Mouse (Mus musculus) C2C12 (cell line): ENCODE results near the gene Eml2. TPM values are rescaled to one million over a fixed set of nuclear protein-coding genes. Genes with fewer than 3 reads are reported as not detected.
A peak's percentile ranks its signal among the peaks of the same experiment; 100 is the strongest.

Experiments
- H3K27me3 ChIP-seq: one replicate; pipeline ENCODE4 v1.6.1; 2011; ENCODE audit not compliant: control insufficient read depth, insufficient read depth, insufficient read length
- H3K36me3 ChIP-seq: one replicate; pipeline ENCODE4 v1.6.1; 2011; ENCODE audit not compliant: control insufficient read depth, insufficient read depth
- H3K4me3 ChIP-seq: one replicate; pipeline ENCODE4 v1.5.1; 2011; ENCODE audit warnings: mild to moderate bottlenecking, control low read depth; ENCODE audit not compliant: poor library complexity, insufficient read depth, severe bottlenecking
- H3K79me2 ChIP-seq: one replicate; pipeline ENCODE4 v1.6.1; 2011; ENCODE audit not compliant: control insufficient read depth, insufficient read depth
- H3K79me3 ChIP-seq: one replicate; pipeline ENCODE4 v1.6.1; 2011; ENCODE audit warnings: low read depth, control low read depth
- H3ac ChIP-seq: one replicate; pipeline ENCODE3; 2011; ENCODE audit warnings: low read depth; ENCODE audit not compliant: control insufficient read depth, insufficient read length
- CEBPB ChIP-seq: IDR thresholded peaks from one replicate; pipeline ENCODE4 v1.6.1; 2011; ENCODE audit warnings: low read depth, mild to moderate bottlenecking, control low read depth, moderate library complexity
- CTCF ChIP-seq: IDR thresholded peaks from one replicate; pipeline ENCODE4 v1.5.1; 2011; ENCODE audit not compliant: control insufficient read depth, insufficient read depth, insufficient read length
- FOSL1 ChIP-seq: IDR thresholded peaks from one replicate; pipeline ENCODE4 v1.8.0; 2011; ENCODE audit warnings: mild to moderate bottlenecking, low read length; ENCODE audit not compliant: poor library complexity, insufficient read depth, severe bottlenecking
- MAX ChIP-seq: IDR thresholded peaks from one replicate; pipeline ENCODE4 v1.6.1; 2011; ENCODE audit warnings: mild to moderate bottlenecking, control low read depth
- MYOD1 ChIP-seq: IDR thresholded peaks from one replicate; pipeline ENCODE4 v1.6.1; 2011; ENCODE audit warnings: low read depth; ENCODE audit not compliant: control insufficient read depth, insufficient read length
- MYOG ChIP-seq: IDR thresholded peaks from one replicate; pipeline ENCODE4 v1.6.1; 2011; ENCODE audit not compliant: control insufficient read depth, insufficient read length; ENCODE audit errors: extremely low read depth
- USF1 ChIP-seq: IDR thresholded peaks from one replicate; pipeline ENCODE4 v1.6.1; 2011; ENCODE audit warnings: low read depth, mild to moderate bottlenecking, control low read depth, moderate library complexity
- polyA plus RNA-seq: library from polyadenylated mRNA; unstranded; fragments of >200 nt; fragmentation: generic; extraction: Trizol; gene quantifications from one replicate; pipeline ENCODE4 v1.2.1, GENCODE M21; 2012; ENCODE audit warnings: missing spikeins

The Eml2 gene
- polyA plus RNA-seq, 1 experiment = 16.4 TPM

DNA sequence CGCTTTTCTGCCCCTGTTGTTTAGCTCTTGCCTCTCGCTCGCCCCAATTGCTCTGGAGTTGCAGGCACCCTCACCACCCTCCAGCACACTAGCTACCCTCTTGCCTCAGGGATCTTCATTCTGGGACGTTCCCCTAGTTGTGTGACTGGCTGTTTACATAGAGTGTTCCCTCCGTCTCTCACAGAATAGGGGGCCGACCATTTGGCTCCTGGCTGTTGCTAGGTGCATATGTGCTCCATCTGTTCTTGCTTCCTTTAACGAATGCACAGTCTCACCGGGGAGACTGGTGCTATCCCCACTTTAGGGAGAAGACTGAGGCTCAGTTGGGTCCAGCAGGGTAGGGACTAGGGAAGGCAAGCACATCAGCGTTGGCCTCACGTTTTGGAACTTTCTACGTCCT, 17.6 kb upstream of the Eml2 start:
- Histone ChIP-seq H3K27me3 (no peaks in the 10 kb centered on the region), H3K79me2 (no peaks in the 10 kb centered on the region), H3K4me3 (no peak overlapping the region), H3ac (no peak overlapping the region), H3K36me3 (peaks cover 6% of the 10 kb centered on the region), H3K79me3 (no peaks in the 10 kb centered on the region)
- TF ChIP-seq USF1 (no peak), CTCF (no peak), MYOG (no peak), MAX (no peak), FOSL1 (no peak), CEBPB (no peak), MYOD1 (no peak)

DNA sequence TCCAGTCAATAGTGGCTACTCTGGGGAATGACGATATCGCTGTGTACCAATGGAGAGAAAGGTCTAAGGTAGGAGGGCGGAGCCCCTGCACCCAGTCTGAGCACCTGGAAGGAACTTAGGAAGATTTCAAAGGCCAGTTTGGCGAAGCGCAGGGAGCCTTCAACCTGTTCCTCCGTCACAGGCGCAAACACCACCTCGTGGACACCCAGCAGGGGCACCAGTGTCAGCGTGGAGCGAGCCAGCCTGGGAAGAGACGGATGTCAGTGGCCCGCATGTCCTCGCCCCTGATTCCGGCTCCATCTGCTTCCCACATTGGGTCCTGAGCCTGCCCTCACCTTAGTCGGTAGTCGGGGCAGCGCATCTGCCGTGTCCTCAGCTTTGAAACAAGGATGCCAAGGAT, 16.8 kb upstream of the Eml2 start:
- no peak overlapping the region for H3ac ChIP-seq
- H3K79me2 ChIP-seq = no peaks in the 10 kb centered on the region
- TF ChIP-seq USF1 (no peak), MYOD1 (no peak), CEBPB (no peak), FOSL1 (no peak), CTCF (no peak), MYOG (no peak), MAX (no peak)
- H3K36me3 ChIP-seq = peaks cover 2% of the 10 kb centered on the region
- no peaks in the 10 kb centered on the region for H3K79me3 ChIP-seq
- no peak overlapping the region for H3K4me3 ChIP-seq
- H3K27me3 ChIP-seq = no peaks in the 10 kb centered on the region

DNA sequence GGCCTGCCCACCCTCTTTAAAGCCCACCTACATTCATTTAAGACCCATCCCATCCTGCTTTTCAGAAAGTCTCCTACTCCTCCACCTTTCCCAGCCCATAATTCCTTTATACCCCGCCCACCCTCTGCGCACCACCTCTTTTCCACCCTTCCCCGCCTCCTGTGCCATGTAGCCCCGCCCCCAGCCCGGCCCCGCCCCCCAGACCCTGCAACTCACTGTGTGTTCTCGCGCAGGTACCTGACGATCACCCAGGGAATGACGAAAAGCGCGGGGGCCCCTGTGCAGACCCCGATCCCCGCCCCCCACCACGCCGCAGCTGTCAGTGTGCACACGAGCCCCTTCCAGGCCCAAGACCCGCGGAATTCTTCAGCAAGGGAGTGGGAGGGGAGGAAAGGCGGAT, 16.1 kb upstream of the Eml2 start:
- no peak overlapping the region for H3ac ChIP-seq
- TF ChIP-seq FOSL1 = no peak
- TF ChIP-seq CEBPB = no peak
- no peak for TF ChIP-seq MYOG
- TF ChIP-seq CTCF = no peak
- TF ChIP-seq MAX = no peak
- TF ChIP-seq USF1 = no peak
- TF ChIP-seq MYOD1 = no peak
- no peaks in the 10 kb centered on the region for H3K79me2 ChIP-seq
- no peaks in the 10 kb centered on the region for H3K79me3 ChIP-seq
- no peaks in the 10 kb centered on the region for H3K36me3 ChIP-seq
- H3K27me3 ChIP-seq = no peaks in the 10 kb centered on the region
- no peak overlapping the region for H3K4me3 ChIP-seq

DNA sequence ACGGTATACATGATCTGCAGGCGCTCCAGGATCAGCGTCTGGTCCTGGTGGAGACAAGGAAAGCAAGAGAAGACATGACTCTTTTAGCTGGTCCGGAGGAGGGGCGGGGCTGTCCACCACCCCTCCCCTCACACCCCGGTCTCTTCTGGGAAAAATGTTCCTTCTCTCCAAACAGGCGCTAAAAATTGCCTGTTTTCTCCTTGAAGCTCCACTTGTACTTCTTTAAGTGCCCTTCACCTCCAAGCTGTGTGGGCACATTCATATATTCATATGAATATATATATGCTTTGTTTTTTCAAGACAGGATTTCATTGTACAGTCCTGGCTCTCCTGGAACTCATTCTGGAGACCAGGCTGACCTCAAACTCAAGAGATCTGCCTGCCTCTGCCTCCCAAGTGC, 13.3 kb upstream of the Eml2 start:
- H3K79me2 ChIP-seq = no peaks in the 10 kb centered on the region
- H3K27me3 ChIP-seq = no peaks in the 10 kb centered on the region
- no peaks in the 10 kb centered on the region for H3K36me3 ChIP-seq
- H3K4me3 ChIP-seq = no peak overlapping the region
- no peak overlapping the region for H3ac ChIP-seq
- no peaks in the 10 kb centered on the region for H3K79me3 ChIP-seq
- TF ChIP-seq CTCF = no peak
- no peak for TF ChIP-seq USF1
- TF ChIP-seq MYOD1 = no peak
- TF ChIP-seq CEBPB = no peak
- no peak for TF ChIP-seq MYOG
- no peak for TF ChIP-seq FOSL1
- no peak for TF ChIP-seq MAX

DNA sequence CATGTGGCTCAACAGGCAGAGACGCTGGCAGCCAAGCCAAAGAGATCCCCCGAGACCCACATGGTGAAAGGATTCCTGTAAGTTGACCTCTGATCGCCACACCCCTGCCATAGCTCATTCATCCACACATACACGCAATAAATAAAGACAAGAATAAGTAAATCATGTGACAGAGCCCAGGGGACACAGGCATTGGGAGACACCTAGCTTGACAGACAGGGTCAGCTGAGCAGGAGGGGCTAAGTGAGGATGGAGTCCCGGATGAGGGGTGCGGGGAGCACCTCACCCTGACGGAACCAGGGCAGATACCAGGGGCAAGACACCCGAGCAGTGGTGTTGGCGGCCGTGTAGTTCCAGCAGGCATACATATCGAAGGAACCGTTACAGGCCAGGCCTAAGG, 12.5 kb upstream of the Eml2 start:
- Histone ChIP-seq H3K27me3 (no peaks in the 10 kb centered on the region), H3ac (no peak overlapping the region), H3K79me3 (no peaks in the 10 kb centered on the region), H3K36me3 (no peaks in the 10 kb centered on the region), H3K79me2 (no peaks in the 10 kb centered on the region), H3K4me3 (no peak overlapping the region)
- TF ChIP-seq CTCF (no peak), FOSL1 (no peak), CEBPB (no peak), MYOG (no peak), USF1 (peak; percentile 74), MAX (no peak), MYOD1 (peak; percentile 94)

DNA sequence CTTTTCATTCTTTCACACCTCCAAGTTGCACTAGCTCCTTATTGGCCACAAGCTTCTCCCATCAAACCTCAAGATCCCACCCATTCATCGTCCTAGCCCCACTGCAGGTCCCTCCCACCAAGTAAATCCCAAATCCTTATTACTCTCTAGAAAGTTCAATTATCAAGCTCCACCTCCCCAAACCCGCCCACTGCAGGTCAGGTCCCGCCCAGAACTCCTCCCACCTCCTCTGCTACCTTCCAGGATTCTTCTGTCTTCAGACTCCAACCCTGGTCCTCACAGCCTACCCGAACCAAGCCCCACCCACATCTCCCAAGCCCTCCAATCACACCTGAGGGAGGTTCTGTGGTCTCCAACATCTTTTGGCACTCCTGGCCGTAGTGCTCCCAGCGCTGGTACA, 12.0 kb upstream of the Eml2 start:
- no peak overlapping the region for H3K4me3 ChIP-seq
- no peaks in the 10 kb centered on the region for H3K27me3 ChIP-seq
- TF ChIP-seq MAX (no peak), FOSL1 (no peak), MYOG (no peak), USF1 (no peak), MYOD1 (no peak), CTCF (no peak), CEBPB (no peak)

More for the DNA sequence above, 12.0 kb upstream of the Eml2 start:
- H3K36me3 ChIP-seq = no peaks in the 10 kb centered on the region
- no peak overlapping the region for H3ac ChIP-seq
- no peaks in the 10 kb centered on the region for H3K79me3 ChIP-seq
- no peaks in the 10 kb centered on the region for H3K79me2 ChIP-seq
